Mouse (Mus musculus) cerebellum, adult 2 months (tissue): ENCODE measurements at regions not wholly inside any gene's neighbourhood (a gene's known extent, or its start where the extent isn't known, plus 50 kb on each side); places are given as distances from the start of the nearest gene placed in this dataset.

Experiments used
- CTCF ChIP-seq: fragments of 200-500 bp; IDR thresholded peaks from 2 replicates; pipeline ENCODE4 v1.5.1; 2011; ENCODE audit warnings: low read depth, mild to moderate bottlenecking, control low read depth, low read length, moderate library complexity, borderline replicate concordance; ENCODE audit not compliant: insufficient read depth
- POLR2A ChIP-seq: fragments of 200-500 bp; IDR thresholded peaks from 2 replicates; pipeline ENCODE4 v1.6.1; 2011; ENCODE audit warnings: low read length, control low read depth, borderline replicate concordance; ENCODE audit not compliant: insufficient read depth

DNA sequence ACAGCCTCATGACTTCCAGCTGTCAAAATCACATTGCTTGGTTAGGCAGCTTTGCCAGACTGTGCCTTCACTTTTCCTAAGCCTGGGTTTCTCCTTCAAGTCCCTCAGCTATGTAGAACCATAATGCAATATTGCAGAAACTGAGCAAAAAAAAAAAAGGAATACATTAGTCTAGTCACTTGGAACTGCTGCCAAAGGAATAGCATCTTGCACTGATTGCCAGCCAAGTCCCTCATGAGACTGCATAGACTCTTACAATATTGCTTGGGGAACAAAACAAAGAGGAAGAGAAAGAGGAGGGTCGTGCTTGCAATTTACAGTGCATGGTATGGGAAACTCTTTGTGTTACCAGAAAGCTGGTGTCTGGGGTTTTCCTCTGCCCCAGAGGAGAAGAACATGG, 179.8 kb upstream of the Zfp462 start:
- TF ChIP-seq POLR2A (no peak), CTCF (no peak)
